Mouse (Mus musculus) embryonic fibroblast, embryonic 13.5 days (primary cell): ENCODE data around the gene Cgn.

Source experiments
- CTCF ChIP-seq: IDR thresholded peaks from 2 replicates; pipeline ENCODE4 v1.5.1; 2011; ENCODE audit warnings: mild to moderate bottlenecking, control low read depth, low read length, moderate library complexity, borderline replicate concordance; ENCODE audit not compliant: insufficient read depth
- POLR2A ChIP-seq: IDR thresholded peaks from 2 replicates; pipeline ENCODE4 v1.6.1; 2011; ENCODE audit warnings: low read depth, mild to moderate bottlenecking, control low read depth, low read length, moderate library complexity

- TF ChIP-seq CTCF (no peak), POLR2A (no peak)
Measured at GRCm38 (mm10) chr3:94781356-94781755, 4.9 kb downstream of the Cgn start.
